Mouse (Mus musculus) midbrain, embryonic 12.5 days (tissue): ENCODE results near the gene Higd1a. TPM values are rescaled to one million over a fixed set of nuclear protein-coding genes. Genes with fewer than 3 reads are reported as not detected.
A peak's percentile ranks its signal among the peaks of the same experiment; 100 is the strongest.

Experiments used
- ATAC-seq: fragments of 200-750 bp; cut with Nextera tagmentation; 2 replicates; pipeline ENCODE4 v1.8.0; 2017; ENCODE audit warnings: low read depth, moderate TSS enrichment, moderate library complexity; ENCODE audit not compliant: low FRiP score
- H3K27ac ChIP-seq: fragments of 300-500 bp; sonication (generic); replicated peaks from 2 replicates; pipeline ENCODE4 v1.5.1; 2016; ENCODE audit warnings: mild to moderate bottlenecking
- H3K27me3 ChIP-seq: fragments of 300-500 bp; sonication (generic); 2 replicates; pipeline ENCODE4 v1.6.1; 2016; ENCODE audit warnings: mild to moderate bottlenecking
- H3K36me3 ChIP-seq: fragments of 300-500 bp; sonication (generic); 2 replicates; pipeline ENCODE4 v1.6.1; 2016
- H3K4me1 ChIP-seq: fragments of 300-500 bp; sonication (generic); 2 replicates; pipeline ENCODE4 v1.6.1; 2016
- H3K4me2 ChIP-seq: fragments of 300-500 bp; sonication (generic); replicated peaks from 2 replicates; pipeline ENCODE4 v1.6.1; 2016; ENCODE audit warnings: mild to moderate bottlenecking, moderate library complexity
- H3K4me3 ChIP-seq: fragments of 300-500 bp; sonication (generic); 2 replicates; pipeline ENCODE4 v1.5.1; 2016; ENCODE audit warnings: mild to moderate bottlenecking
- H3K9ac ChIP-seq: fragments of 300-500 bp; sonication (generic); replicated peaks from 2 replicates; pipeline ENCODE4 v1.6.1; 2016; ENCODE audit warnings: mild to moderate bottlenecking, moderate library complexity
- H3K9me3 ChIP-seq: fragments of 300-500 bp; sonication (generic); 2 replicates; pipeline ENCODE4 v1.6.1; 2016; ENCODE audit warnings: mild to moderate bottlenecking
- WGBS: fragments of 180-500 bp; shearing (Covaris S2); methylation state at CpG from one replicate; pipeline ENCODE4 v1.1.7; 2016; 5-methylcytosine and 5-hydroxymethylcytosine counted together
- polyA plus RNA-seq: library from polyadenylated mRNA; unstranded; fragments of >200 nt; fragmentation: Nextera tagmentation; extraction: Ambion mirVana; gene quantifications from 2 replicates; pipeline ENCODE4 v1.2.1, GENCODE M21; 2016

The Higd1a gene
- polyA plus RNA-seq, 1 experiment from 2014 or later, result 142 TPM

DNA sequence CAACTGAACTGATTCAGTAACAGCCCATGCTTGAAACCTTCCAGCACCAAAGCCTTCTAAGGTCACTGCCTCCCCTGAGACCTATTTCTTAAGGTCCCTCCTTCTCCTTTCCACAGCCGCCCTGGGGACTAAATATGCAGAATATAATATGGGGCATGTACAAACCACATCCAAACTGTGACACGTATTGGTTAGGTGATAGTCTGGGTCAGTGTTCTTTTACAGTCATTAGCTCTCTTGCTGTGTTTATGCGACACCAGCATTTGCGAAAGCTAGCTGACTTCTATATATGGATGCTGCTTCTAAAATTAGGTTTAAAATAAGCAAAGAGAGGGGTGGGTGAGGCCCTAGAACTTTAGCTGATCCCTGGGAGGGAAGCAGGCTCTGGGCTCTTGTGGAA is 38.7 kb upstream of the Higd1a start:
- no peak overlapping the region for H3K9ac ChIP-seq
- no peaks in the 10 kb centered on the region for H3K9me3 ChIP-seq
- 90% methylated on average over 4 of the region's 4 CpGs for WGBS
- no peak overlapping the region for H3K4me3 ChIP-seq
- H3K27ac ChIP-seq, result no peak overlapping the region
- H3K36me3 ChIP-seq, result no peaks in the 10 kb centered on the region
- no peaks in the 10 kb centered on the region; the same call in 1 of the 2 replicates for H3K4me1 ChIP-seq
- ATAC-seq, result no peak
- no peaks in the 10 kb centered on the region for H3K27me3 ChIP-seq
- H3K4me2 ChIP-seq, result no peak overlapping the region

DNA sequence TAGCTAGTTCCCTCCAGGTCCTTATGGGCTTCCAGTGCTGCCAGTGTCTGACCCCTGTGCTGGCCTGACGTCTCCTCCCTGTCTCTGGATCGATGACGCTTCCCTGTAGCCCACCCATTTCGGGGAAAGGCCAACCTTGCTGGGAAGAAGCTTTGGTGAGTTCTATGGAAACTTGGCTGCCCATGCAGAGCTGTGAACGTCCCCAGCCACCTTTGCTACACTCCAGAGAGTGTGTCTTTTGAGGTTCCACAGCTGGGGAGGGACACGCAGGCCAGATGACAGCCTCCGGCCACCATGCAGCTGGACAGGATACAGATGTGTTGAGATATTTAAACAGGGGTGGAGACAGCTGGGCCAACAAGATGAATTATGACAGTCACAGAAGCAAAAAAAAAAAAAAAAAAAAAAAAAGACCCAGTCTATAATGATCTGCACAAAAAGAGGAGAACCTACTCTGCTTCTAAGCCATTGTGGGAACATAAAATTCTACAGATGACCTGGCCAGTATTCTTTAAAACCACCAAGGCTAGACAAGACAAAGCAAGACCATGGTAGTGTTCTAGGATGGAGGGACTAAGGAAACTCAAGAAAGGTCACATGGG is 37.3 kb upstream of the Higd1a start:
- 82% methylated on average over 7 of the region's 7 CpGs for WGBS
- Histone ChIP-seq H3K27ac (no peak overlapping the region), H3K9me3 (no peaks in the 10 kb centered on the region), H3K4me1 (peaks cover 2% of the 10 kb centered on the region; the same call in 1 of the 2 replicates), H3K4me2 (no peak overlapping the region), H3K9ac (no peak overlapping the region), H3K36me3 (no peaks in the 10 kb centered on the region), H3K4me3 (no peak overlapping the region), H3K27me3 (no peaks in the 10 kb centered on the region)
- no peak for ATAC-seq

- Histone ChIP-seq H3K4me2 (no peak overlapping the region), H3K9me3 (no peaks in the 10 kb centered on the region), H3K9ac (no peak overlapping the region), H3K4me1 (peaks cover 4% of the 10 kb centered on the region; the same call in 1 of the 2 replicates), H3K27ac (no peak overlapping the region), H3K4me3 (no peak overlapping the region), H3K36me3 (no peaks in the 10 kb centered on the region), H3K27me3 (no peaks in the 10 kb centered on the region)
- no peak for ATAC-seq
- WGBS, result 76% methylated on average over 7 of the region's 7 CpGs
Observed at GRCm38 (mm10) chr9:121894447-121894846, 36.3 kb upstream of the Higd1a start.

- no peak overlapping the region for H3K4me2 ChIP-seq
- ATAC-seq, result no peak
- H3K27me3 ChIP-seq, result no peaks in the 10 kb centered on the region
- H3K4me3 ChIP-seq, result no peak overlapping the region
- no peaks in the 10 kb centered on the region for H3K9me3 ChIP-seq
- H3K36me3 ChIP-seq, result no peaks in the 10 kb centered on the region
- H3K4me1 ChIP-seq, result peaks cover 4% of the 10 kb centered on the region; the same call in 1 of the 2 replicates
- 87% methylated on average over 12 of the region's 12 CpGs for WGBS
- no peak overlapping the region for H3K9ac ChIP-seq
- H3K27ac ChIP-seq, result no peak overlapping the region
Observed at GRCm38 (mm10) chr9:121892057-121892687, 34.0 kb upstream of the Higd1a start.

DNA sequence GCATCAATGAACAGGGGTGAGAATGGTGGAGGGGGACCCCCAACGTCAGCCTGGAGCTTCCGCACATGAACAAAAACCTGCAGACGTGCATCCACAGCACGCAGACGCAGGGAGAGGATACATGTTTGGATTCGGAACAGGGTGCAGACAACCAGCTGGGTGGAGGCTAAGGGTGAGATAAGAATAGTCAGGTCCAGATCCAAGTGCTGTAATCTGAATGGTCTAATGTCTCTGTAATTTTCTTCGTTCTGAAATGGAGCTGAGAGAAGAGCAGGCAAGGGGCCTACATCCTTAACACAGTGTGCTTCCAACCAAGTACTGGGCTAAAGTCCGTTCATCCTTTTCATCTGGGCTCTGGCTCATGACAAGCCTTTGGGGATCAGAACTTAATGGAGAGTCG is 33.1 kb upstream of the Higd1a start:
- Histone ChIP-seq H3K36me3 (no peaks in the 10 kb centered on the region), H3K4me3 (no peak overlapping the region), H3K9me3 (no peaks in the 10 kb centered on the region), H3K27ac (no peak overlapping the region), H3K9ac (no peak overlapping the region), H3K4me1 (peaks cover 4% of the 10 kb centered on the region; the same call in 1 of the 2 replicates), H3K4me2 (no peak overlapping the region), H3K27me3 (no peaks in the 10 kb centered on the region)
- WGBS, result 83% methylated on average over 9 of the region's 9 CpGs
- ATAC-seq, result no peak

GRCm38 (mm10) chr9:121890441-121890941 is 32.3 kb upstream of the Higd1a start:
- peaks cover 4% of the 10 kb centered on the region; the same call in 1 of the 2 replicates for H3K4me1 ChIP-seq
- H3K9ac ChIP-seq, result no peak overlapping the region
- H3K4me3 ChIP-seq, result no peak overlapping the region
- H3K36me3 ChIP-seq, result no peaks in the 10 kb centered on the region
- 54% methylated on average over 18 of the region's 18 CpGs for WGBS
- no peaks in the 10 kb centered on the region for H3K9me3 ChIP-seq
- no peak overlapping the region for H3K27ac ChIP-seq
- H3K4me2 ChIP-seq, result 0 out of 2 replicates have a peak overlapping the region, but pooled peaks have one; percentile 14
- ATAC-seq, result no peak
- H3K27me3 ChIP-seq, result no peaks in the 10 kb centered on the region

GRCm38 (mm10) chr9:121889927-121890440 is 31.8 kb upstream of the Higd1a start:
- Histone ChIP-seq H3K4me2 (no peak overlapping the region), H3K9ac (no peak overlapping the region), H3K27ac (no peak overlapping the region), H3K4me3 (no peak overlapping the region), H3K9me3 (no peaks in the 10 kb centered on the region), H3K36me3 (no peaks in the 10 kb centered on the region), H3K27me3 (no peaks in the 10 kb centered on the region), H3K4me1 (peaks cover 4% of the 10 kb centered on the region; the same call in 1 of the 2 replicates)
- 76% methylated on average over 4 of the region's 4 CpGs for WGBS
- no peak for ATAC-seq

- 78% methylated on average over 7 of the region's 7 CpGs for WGBS
- Histone ChIP-seq H3K36me3 (no peaks in the 10 kb centered on the region), H3K4me1 (no peaks in the 10 kb centered on the region), H3K9ac (no peak overlapping the region), H3K27me3 (no peaks in the 10 kb centered on the region), H3K27ac (no peak overlapping the region), H3K9me3 (no peaks in the 10 kb centered on the region), H3K4me3 (no peak overlapping the region), H3K4me2 (no peak overlapping the region)
- ATAC-seq, result no peak
Observed at GRCm38 (mm10) chr9:121882015-121882457, 23.9 kb upstream of the Higd1a start.

GRCm38 (mm10) chr9:121881301-121881700 is 23.1 kb upstream of the Higd1a start:
- H3K4me1 ChIP-seq, result no peaks in the 10 kb centered on the region
- H3K4me2 ChIP-seq, result no peak overlapping the region
- H3K27ac ChIP-seq, result no peak overlapping the region
- H3K27me3 ChIP-seq, result no peaks in the 10 kb centered on the region
- no peak overlapping the region for H3K9ac ChIP-seq
- H3K4me3 ChIP-seq, result no peak overlapping the region
- H3K36me3 ChIP-seq, result no peaks in the 10 kb centered on the region
- H3K9me3 ChIP-seq, result no peaks in the 10 kb centered on the region
- no peak for ATAC-seq
- WGBS, result 78% methylated on average over 6 of the region's 6 CpGs

- H3K27me3 ChIP-seq, result no peaks in the 10 kb centered on the region
- 0 out of 2 replicates have a peak overlapping the region, but pooled peaks have one; percentile 14 for H3K4me2 ChIP-seq
- no peak for ATAC-seq
- no peaks in the 10 kb centered on the region for H3K9me3 ChIP-seq
- 25% methylated on average over 14 of the region's 14 CpGs for WGBS
- no peaks in the 10 kb centered on the region for H3K4me1 ChIP-seq
- H3K27ac ChIP-seq, result no peak overlapping the region
- H3K36me3 ChIP-seq, result no peaks in the 10 kb centered on the region
- no peak overlapping the region for H3K9ac ChIP-seq
- H3K4me3 ChIP-seq, result no peak overlapping the region
Observed at GRCm38 (mm10) chr9:121880840-121881239, 22.7 kb upstream of the Higd1a start.

DNA sequence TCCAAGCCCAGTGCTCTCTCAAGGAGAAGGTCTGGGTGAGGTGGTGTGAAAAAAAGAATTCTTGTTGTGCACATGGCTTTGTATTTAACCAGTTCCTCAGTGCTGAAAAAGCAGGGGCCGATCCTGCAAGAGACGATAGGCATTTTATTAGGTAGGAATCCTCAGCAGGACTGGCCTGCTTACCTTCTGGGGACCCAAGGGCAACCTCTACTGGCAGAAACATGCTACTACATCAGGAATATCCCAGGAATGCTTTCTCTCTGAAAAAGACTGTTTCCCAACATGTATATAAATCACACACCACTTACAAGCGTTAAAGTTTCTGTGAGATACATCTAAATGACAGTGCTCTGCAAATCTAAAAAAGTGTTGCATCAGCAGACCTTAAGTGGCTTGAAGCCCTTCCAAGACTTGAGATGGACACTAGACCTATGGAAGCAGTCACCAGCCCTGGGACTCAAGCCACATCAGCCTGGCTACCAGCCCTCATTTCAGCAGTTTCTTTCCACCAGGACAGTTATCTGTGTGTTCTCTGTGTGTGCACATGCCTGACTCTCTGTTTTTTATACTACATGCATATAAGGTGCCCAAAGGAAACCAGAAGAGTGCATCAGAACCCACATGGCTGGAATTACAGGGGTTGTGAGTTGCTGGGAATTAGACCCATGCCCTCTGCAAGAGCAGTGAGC is 19.0 kb upstream of the Higd1a start:
- Histone ChIP-seq H3K4me2 (no peak overlapping the region), H3K9me3 (no peaks in the 10 kb centered on the region), H3K4me1 (no peaks in the 10 kb centered on the region), H3K4me3 (no peak overlapping the region), H3K9ac (no peak overlapping the region), H3K27me3 (no peaks in the 10 kb centered on the region), H3K36me3 (no peaks in the 10 kb centered on the region), H3K27ac (no peak overlapping the region)
- WGBS, result 20% methylated on average over 3 of the region's 3 CpGs
- ATAC-seq, result no peak

- no peaks in the 10 kb centered on the region for H3K36me3 ChIP-seq
Observed at GRCm38 (mm10) chr9:121873578-121873977, 15.4 kb upstream of the Higd1a start.

More at GRCm38 (mm10) chr9:121873578-121873977, 15.4 kb upstream of the Higd1a start:
- Histone ChIP-seq H3K27ac (no peak overlapping the region), H3K4me3 (no peak overlapping the region), H3K4me2 (no peak overlapping the region), H3K9me3 (no peaks in the 10 kb centered on the region), H3K27me3 (no peaks in the 10 kb centered on the region; the same call in 1 of the 2 replicates), H3K9ac (no peak overlapping the region), H3K4me1 (0 out of 2 replicates have a peak, but pooled peaks cover 6% of the 10 kb centered on the region)
- ATAC-seq, result no peak
